Mouse (Mus musculus) MEL (cell line): ENCODE data around the gene Prdm10. TPM values are rescaled to one million over a fixed set of nuclear protein-coding genes. Genes with fewer than 3 reads are reported as not detected.

Experiments used
- DNase-seq: peaks from one replicate; pipeline ENCODE4 v3.0.0; 2011; ENCODE audit warnings: low read depth, low spot score
- H3K27ac ChIP-seq: 2 replicates; pipeline ENCODE4 v1.5.1; 2012; ENCODE audit warnings: low read depth, mild to moderate bottlenecking, control low read depth, low read length, moderate library complexity; ENCODE audit not compliant: control insufficient read depth
- H3K27me3 ChIP-seq, 2 experiments: fragments of 150-350 bp in 1 of 2; sonication (generic) in 1 of 2; 2 replicates each; pipeline ENCODE4 v1.6.1; 2012; ENCODE audit warnings: low read length in 2 of 2, mild to moderate bottlenecking in 2 of 2, improper control_type of control experiment in 1 of 2, moderate library complexity in 1 of 2; ENCODE audit not compliant: insufficient read depth in 2 of 2, control insufficient read depth in 1 of 2
- H3K36me3 ChIP-seq, 2 experiments: 2 replicates each; pipeline ENCODE4 v1.6.1; 2012 to 2014; ENCODE audit warnings: low read length in 2 of 2, improper control_type of control experiment in 1 of 2, inconsistent platforms in 1 of 2, mild to moderate bottlenecking in 1 of 2; ENCODE audit not compliant: insufficient read depth in 2 of 2, control insufficient read depth in 1 of 2
- H3K4me1 ChIP-seq, 2 experiments: fragments of 150-350 bp in 1 of 2; sonication (generic) in 1 of 2; 2 replicates each; pipeline ENCODE4 v1.6.1; 2012; ENCODE audit warnings: low read length in 2 of 2, improper control_type of control experiment in 1 of 2, mild to moderate bottlenecking in 1 of 2; ENCODE audit not compliant: insufficient read depth in 2 of 2, control insufficient read depth in 1 of 2
- H3K4me3 ChIP-seq, 2 experiments: fragments of 150-350 bp in 1 of 2; sonication (generic) in 1 of 2; 2 replicates each; pipeline ENCODE4 v1.5.1; 2012; ENCODE audit warnings: low read depth in 2 of 2, low read length in 2 of 2, mild to moderate bottlenecking in 2 of 2, moderate library complexity in 2 of 2, control low read depth in 1 of 2, improper control_type of control experiment in 1 of 2; ENCODE audit not compliant: control insufficient read depth in 1 of 2, insufficient read depth in 1 of 2
- H3K79me2 ChIP-seq: 2 replicates; pipeline ENCODE4 v1.6.1; 2012; ENCODE audit warnings: mild to moderate bottlenecking, low read length, moderate library complexity; ENCODE audit not compliant: control insufficient read depth, poor library complexity, insufficient read depth
- H3K9ac ChIP-seq: 2 replicates; pipeline ENCODE4 v1.6.1; 2012; ENCODE audit warnings: low read depth, mild to moderate bottlenecking, control low read depth, low read length, moderate library complexity; ENCODE audit not compliant: control insufficient read depth, poor library complexity, severe bottlenecking
- H3K9me3 ChIP-seq: fragments of 150-350 bp; sonication (generic); replicated peaks from 2 replicates; pipeline ENCODE4 v1.6.1; 2012; ENCODE audit warnings: mild to moderate bottlenecking, low read length, improper control_type of control experiment, moderate library complexity; ENCODE audit not compliant: insufficient read depth
- BHLHE40 ChIP-seq: IDR thresholded peaks from 2 replicates; pipeline ENCODE4 v1.6.1; 2012; ENCODE audit warnings: low read depth, mild to moderate bottlenecking, inconsistent platforms, low read length, improper control_type of control experiment, borderline replicate concordance
- CHD1 ChIP-seq: IDR thresholded peaks from 2 replicates; pipeline ENCODE4 v1.6.1; 2012; ENCODE audit warnings: low read depth, mild to moderate bottlenecking, inconsistent platforms, low read length, improper control_type of control experiment
- CHD2 ChIP-seq: IDR thresholded peaks from 2 replicates; pipeline ENCODE4 v1.6.1; 2011; ENCODE audit warnings: low read length, improper control_type of control experiment
- CTCF ChIP-seq, 3 experiments: IDR thresholded peaks in 2 of 3; conservative IDR thresholded peaks in 1 of 3; 2 replicates each; pipeline ENCODE4 v1.5.1; 2011 to 2012; ENCODE audit warnings: low read length in 3 of 3, low read depth in 2 of 3, mild to moderate bottlenecking in 2 of 3, improper control_type of control experiment in 1 of 3, inconsistent platforms in 1 of 3, mixed read lengths in 1 of 3, moderate library complexity in 1 of 3; ENCODE audit not compliant: control insufficient read depth in 1 of 3, insufficient read depth in 1 of 3, poor library complexity in 1 of 3, severe bottlenecking in 1 of 3
- E2F4 ChIP-seq: IDR thresholded peaks from 2 replicates; pipeline ENCODE4 v1.6.1; 2011; ENCODE audit warnings: low read depth, low read length, improper control_type of control experiment, borderline replicate concordance
- ELF1 ChIP-seq: IDR thresholded peaks from 2 replicates; pipeline ENCODE4 v1.6.1; 2014; ENCODE audit warnings: low read depth, mild to moderate bottlenecking, inconsistent platforms, low read length, improper control_type of control experiment, moderate library complexity
- EP300 ChIP-seq, 2 experiments: IDR thresholded peaks; 2 replicates each; pipeline ENCODE4 v1.6.1; 2011; ENCODE audit warnings: improper control_type of control experiment in 2 of 2, low read length in 2 of 2, low read depth in 1 of 2, mild to moderate bottlenecking in 1 of 2
- ETS1 ChIP-seq: IDR thresholded peaks from 2 replicates; pipeline ENCODE4 v1.6.1; 2012; ENCODE audit warnings: low read depth, mild to moderate bottlenecking, inconsistent platforms, low read length, improper control_type of control experiment, moderate library complexity
- GATA1 ChIP-seq: IDR thresholded peaks from 2 replicates; pipeline ENCODE4 v1.6.1; 2011; ENCODE audit warnings: low read depth, low read length, improper control_type of control experiment
- HCFC1 ChIP-seq: IDR thresholded peaks from 2 replicates; pipeline ENCODE4 v1.6.1; 2012; ENCODE audit warnings: low read depth, mild to moderate bottlenecking, inconsistent platforms, low read length, improper control_type of control experiment, moderate library complexity
- JUND ChIP-seq: IDR thresholded peaks from 2 replicates; pipeline ENCODE4 v1.6.1; 2011; ENCODE audit warnings: low read depth, mild to moderate bottlenecking, improper control_type of control experiment, low read length
- KAT2A ChIP-seq: conservative IDR thresholded peaks from 2 replicates; pipeline ENCODE4 v1.6.1; 2012; ENCODE audit warnings: low read depth, low read length, improper control_type of control experiment, inconsistent platforms
- MAFK ChIP-seq: IDR thresholded peaks from 2 replicates; pipeline ENCODE4 v1.6.1; 2011; ENCODE audit warnings: low read depth, mild to moderate bottlenecking, low read length, improper control_type of control experiment, borderline replicate concordance
- MAX ChIP-seq: IDR thresholded peaks from 2 replicates; pipeline ENCODE4 v1.6.1; 2011; ENCODE audit warnings: low read length, improper control_type of control experiment
- MAZ ChIP-seq: IDR thresholded peaks from 2 replicates; pipeline ENCODE4 v1.6.1; 2012; ENCODE audit warnings: low read depth, mild to moderate bottlenecking, inconsistent platforms, low read length, improper control_type of control experiment
- MEF2A ChIP-seq: IDR thresholded peaks from 2 replicates; pipeline ENCODE4 v1.6.1; 2014; ENCODE audit warnings: low read depth, mild to moderate bottlenecking, inconsistent platforms, low read length, improper control_type of control experiment; ENCODE audit not compliant: poor library complexity, insufficient replicate concordance, severe bottlenecking; ENCODE audit errors: extremely low read depth
- MXI1 ChIP-seq: IDR thresholded peaks from 2 replicates; pipeline ENCODE4 v1.6.1; 2011; ENCODE audit warnings: mild to moderate bottlenecking, low read depth, low read length, improper control_type of control experiment
- MYB ChIP-seq: IDR thresholded peaks from 2 replicates; pipeline ENCODE4 v1.6.1; 2011; ENCODE audit warnings: mild to moderate bottlenecking, low read depth, low read length, improper control_type of control experiment
- MYC ChIP-seq: IDR thresholded peaks from 2 replicates; pipeline ENCODE4 v1.6.1; 2011; ENCODE audit warnings: low read depth, mild to moderate bottlenecking, low read length, improper control_type of control experiment, moderate library complexity
- NELFE ChIP-seq: IDR thresholded peaks from 2 replicates; pipeline ENCODE4 v1.6.1; 2011; ENCODE audit warnings: low read depth, low read length, improper control_type of control experiment
- NRF1 ChIP-seq: IDR thresholded peaks from 2 replicates; pipeline ENCODE4 v1.6.1; 2014; ENCODE audit warnings: low read depth, mild to moderate bottlenecking, inconsistent platforms, low read length, improper control_type of control experiment, moderate library complexity; ENCODE audit not compliant: poor library complexity, insufficient read depth, severe bottlenecking
- POLR2AphosphoS5 ChIP-seq: IDR thresholded peaks from 2 replicates; pipeline ENCODE4 v1.6.1; 2012; ENCODE audit warnings: low read depth, borderline replicate concordance, mild to moderate bottlenecking, inconsistent platforms, low read length, moderate library complexity, mixed read lengths
- RAD21 ChIP-seq: IDR thresholded peaks from 2 replicates; pipeline ENCODE4 v1.6.1; 2011; ENCODE audit warnings: mild to moderate bottlenecking, low read depth, low read length, improper control_type of control experiment
- RCOR1 ChIP-seq: IDR thresholded peaks from 2 replicates; pipeline ENCODE4 v1.6.1; 2012; ENCODE audit warnings: low read depth, mild to moderate bottlenecking, inconsistent platforms, low read length, improper control_type of control experiment
- SIN3A ChIP-seq: IDR thresholded peaks from 2 replicates; pipeline ENCODE4 v1.6.1; 2012; ENCODE audit warnings: low read length, improper control_type of control experiment, inconsistent platforms
- SMC3 ChIP-seq: IDR thresholded peaks from 2 replicates; pipeline ENCODE4 v1.6.1; 2011; ENCODE audit warnings: low read depth, low read length, improper control_type of control experiment
- TAL1 ChIP-seq: IDR thresholded peaks from 2 replicates; pipeline ENCODE4 v1.6.1; 2012; ENCODE audit warnings: mild to moderate bottlenecking, inconsistent platforms, low read length, moderate library complexity, mixed read lengths
- TBP ChIP-seq: IDR thresholded peaks from 2 replicates; pipeline ENCODE4 v1.8.0; 2011; ENCODE audit warnings: low read depth, low read length, improper control_type of control experiment
- TCF12 ChIP-seq: IDR thresholded peaks from 2 replicates; pipeline ENCODE4 v1.6.1; 2014; ENCODE audit warnings: low read depth, mild to moderate bottlenecking, inconsistent platforms, low read length, improper control_type of control experiment, moderate library complexity
- UBTF ChIP-seq: IDR thresholded peaks from 2 replicates; pipeline ENCODE4 v1.6.1; 2012; ENCODE audit warnings: low read depth, mild to moderate bottlenecking, inconsistent platforms, low read length, improper control_type of control experiment, moderate library complexity, borderline replicate concordance; ENCODE audit not compliant: insufficient read depth
- USF2 ChIP-seq, 2 experiments: IDR thresholded peaks; 2 replicates each; pipeline ENCODE4 v1.6.1; 2011 to 2012; ENCODE audit warnings: improper control_type of control experiment in 2 of 2, low read length in 2 of 2, borderline replicate concordance in 1 of 2, inconsistent platforms in 1 of 2, low read depth in 1 of 2, mild to moderate bottlenecking in 1 of 2; ENCODE audit not compliant: insufficient read depth in 1 of 2
- ZC3H11A ChIP-seq: IDR thresholded peaks from 2 replicates; pipeline ENCODE4 v1.6.1; 2012; ENCODE audit warnings: low read depth, mild to moderate bottlenecking, inconsistent platforms, low read length, improper control_type of control experiment
- ZKSCAN1 ChIP-seq: IDR thresholded peaks from 2 replicates; pipeline ENCODE4 v1.6.1; 2012; ENCODE audit warnings: low read depth, mild to moderate bottlenecking, inconsistent platforms, low read length, improper control_type of control experiment, moderate library complexity
- ZMIZ1 ChIP-seq: IDR thresholded peaks from 2 replicates; pipeline ENCODE4 v1.6.1; 2012; ENCODE audit warnings: low read depth, mild to moderate bottlenecking, inconsistent platforms, low read length, improper control_type of control experiment, moderate library complexity
- ZNF384 ChIP-seq: IDR thresholded peaks from 2 replicates; pipeline ENCODE4 v1.6.1; 2012; ENCODE audit warnings: low read depth, mild to moderate bottlenecking, inconsistent platforms, low read length, improper control_type of control experiment
- polyA plus RNA-seq, 2 experiments: library from polyadenylated mRNA; stranded (reverse) in 1 of 2; unstranded in 1 of 2; fragments of >175 nt in 1 of 2; fragments of >200 nt in 1 of 2; gene quantifications; 2 replicates each; pipeline versions ENCODE4 v1.2.1 to v1.2.4; 2012; ENCODE audit warnings: low replicate concordance in 2 of 2, low read depth in 1 of 2; ENCODE audit not compliant: insufficient read length in 2 of 2, insufficient read depth in 1 of 2, missing spikeins in 1 of 2
- total RNA-seq: library from RNA; depleted of rRNA; stranded (reverse); fragments of 300-350 nt; gene quantifications from 2 replicates; pipeline ENCODE4 v1.2.3, GENCODE M21; 2012

The Prdm10 gene
- total and polyA plus RNA-seq, 3 experiments: 3.4 to 8.7 TPM; not detected in 1

DNA sequence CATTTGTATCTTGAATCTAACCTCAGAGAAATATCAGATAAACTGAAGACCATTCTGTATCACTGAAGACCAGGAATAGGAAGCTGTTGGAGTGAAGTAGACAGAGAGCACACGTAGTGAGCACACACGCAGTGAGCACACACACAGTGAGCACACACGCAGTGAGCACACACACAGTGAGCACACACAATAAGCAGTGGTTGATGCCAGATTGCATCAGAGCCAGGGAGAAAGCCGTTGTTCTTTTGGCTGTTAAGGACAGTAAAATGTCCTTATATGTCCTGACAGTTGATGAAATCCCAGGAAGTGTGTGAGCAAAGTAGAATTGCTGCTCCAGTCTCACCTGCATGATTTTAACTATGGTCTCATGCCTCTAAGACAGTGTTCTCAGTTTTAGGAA lies 30.3 kb downstream of the Prdm10 start (continued):
- TF ChIP-seq MYB (peak; percentile 44; the same call in 1 of the 2 replicates), ELF1 (peak; percentile 21; the same call in 1 of the 2 replicates)

DNA sequence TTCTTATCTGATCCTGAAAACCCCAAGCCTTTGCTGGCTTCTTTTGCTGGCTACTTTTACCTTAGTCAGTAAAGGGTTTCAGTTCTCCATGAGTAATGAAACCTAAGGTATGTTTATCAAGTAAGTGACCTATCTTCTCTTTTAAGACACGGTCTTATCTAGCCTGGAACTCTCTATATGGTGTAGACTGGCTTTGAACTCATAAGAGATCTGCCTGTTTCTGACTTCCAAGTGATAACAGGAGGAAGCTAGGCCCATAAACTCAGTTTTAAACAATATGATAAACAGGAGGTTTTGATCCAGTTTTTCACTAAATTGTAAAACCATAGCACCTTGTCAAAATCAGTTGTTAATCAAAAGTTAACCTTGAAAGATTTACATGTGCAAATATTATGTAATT lies 33.5 kb downstream of the Prdm10 start:
- TF ChIP-seq UBTF (no peak), E2F4 (no peak), MAZ (no peak), CHD2 (no peak), GATA1 (peak; percentile 81), HCFC1 (no peak), ELF1 (no peak), ETS1 (peak; percentile 33; the same call in 1 of the 2 replicates), MEF2A (no peak), TBP (no peak), CTCF (IDR thresholded peaks at IDR 0.05 in 2 of 3, conservative IDR thresholded peaks at IDR 0.05 in 1 of 3; ENCODE audit: control insufficient read depth in 1 of 3, insufficient read depth in 1 of 3, low read depth in 2 of 3, low read length in 3 of 3, poor library complexity in 1 of 3, severe bottlenecking in 1 of 3) (no peak), ZMIZ1 (no peak), CHD1 (no peak), RCOR1 (peak; percentile 56; the same call in 1 of the 2 replicates), NELFE (no peak), BHLHE40 (no peak), MYC (no peak), MYB (no peak), TAL1 (no peak), POLR2AphosphoS5 (no peak), KAT2A (no peak), MXI1 (no peak), SIN3A (no peak), EP300 (IDR thresholded peaks at IDR 0.05; ENCODE audit: low read depth in 1 of 2, low read length in 2 of 2) (peak; percentile 68 to 76), ZNF384 (no peak), ZKSCAN1 (no peak), TCF12 (peak; percentile 81), MAX (no peak), JUND (no peak), MAFK (0 out of 2 replicates have a peak, but pooled peaks have one; percentile 10), SMC3 (no peak), USF2 (IDR thresholded peaks at IDR 0.05; ENCODE audit: borderline replicate concordance in 1 of 2, insufficient read depth in 1 of 2, low read depth in 1 of 2, low read length in 2 of 2) (no peak), NRF1 (no peak), ZC3H11A (no peak), RAD21 (no peak)
- DNase-seq: peak; percentile 37
- Histone ChIP-seq H3K79me2 (no peaks in the 10 kb centered on the region), H3K4me1 (peaks cover 28 to 35% of the 10 kb centered on the region in 2 experiments), H3K4me3 (no peak overlapping the region), H3K9me3 (no peaks in the 10 kb centered on the region), H3K36me3 (peaks cover 0 to 34% of the 10 kb centered on the region in 2 experiments; a peak in 3 of 4 replicates), H3K27me3 (no peaks in the 10 kb centered on the region), H3K27ac (peak overlapping the region; percentile 35), H3K9ac (no peak overlapping the region)
